Mouse (Mus musculus) neural tube, embryonic 15.5 days (tissue): Measurements from ENCODE around the gene Gast. TPM values are rescaled to one million over a fixed set of nuclear protein-coding genes. Genes with fewer than 3 reads are reported as not detected.
A peak's percentile ranks its signal among the peaks of the same experiment; 100 is the strongest.

ENCODE experiments used
- ATAC-seq: fragments of 200-750 bp; cut with Nextera tagmentation; 2 replicates; pipeline ENCODE4 v1.8.0; 2017; ENCODE audit warnings: mild to moderate bottlenecking, moderate TSS enrichment, moderate library complexity; ENCODE audit not compliant: low FRiP score
- H3K27ac ChIP-seq: fragments of 300-500 bp; sonication (generic); replicated peaks from 2 replicates; pipeline ENCODE4 v1.5.1; 2015; ENCODE audit warnings: mild to moderate bottlenecking, inconsistent platforms
- H3K27me3 ChIP-seq: fragments of 300-500 bp; sonication (generic); replicated peaks from 2 replicates; pipeline ENCODE4 v1.6.1; 2015; ENCODE audit warnings: inconsistent platforms
- H3K36me3 ChIP-seq: fragments of 300-500 bp; sonication (generic); 2 replicates; pipeline ENCODE4 v1.6.1; 2015; ENCODE audit warnings: inconsistent platforms
- H3K4me1 ChIP-seq: fragments of 300-500 bp; sonication (generic); 2 replicates; pipeline ENCODE4 v1.6.1; 2015; ENCODE audit warnings: inconsistent platforms
- H3K4me2 ChIP-seq: fragments of 300-500 bp; sonication (generic); 2 replicates; pipeline ENCODE4 v1.6.1; 2015; ENCODE audit warnings: inconsistent platforms, mild to moderate bottlenecking, moderate library complexity
- H3K4me3 ChIP-seq: fragments of 300-500 bp; sonication (generic); replicated peaks from 2 replicates; pipeline ENCODE4 v1.5.1; 2015; ENCODE audit warnings: mild to moderate bottlenecking, inconsistent platforms
- H3K9ac ChIP-seq: fragments of 300-500 bp; sonication (generic); replicated peaks from 2 replicates; pipeline ENCODE4 v1.6.1; 2015; ENCODE audit warnings: mild to moderate bottlenecking, inconsistent platforms
- H3K9me3 ChIP-seq: fragments of 300-500 bp; sonication (generic); replicated peaks from 2 replicates; pipeline ENCODE4 v1.6.1; 2016; ENCODE audit warnings: inconsistent platforms
- WGBS: fragments of 180-500 bp; shearing (Covaris S2); methylation state at CpG from one replicate; pipeline ENCODE4 v1.1.7; 2015; ENCODE audit warnings: mixed read lengths; 5-methylcytosine and 5-hydroxymethylcytosine counted together
- polyA plus RNA-seq: library from polyadenylated mRNA; unstranded; fragments of >200 nt; fragmentation: Nextera tagmentation; extraction: Ambion mirVana; gene quantifications from 2 replicates; pipeline ENCODE4 v1.2.1, GENCODE M21; 2015

Gene Gast
- polyA plus RNA-seq: 0.75 TPM in 1 of 2 replicates, not detected in the other

DNA sequence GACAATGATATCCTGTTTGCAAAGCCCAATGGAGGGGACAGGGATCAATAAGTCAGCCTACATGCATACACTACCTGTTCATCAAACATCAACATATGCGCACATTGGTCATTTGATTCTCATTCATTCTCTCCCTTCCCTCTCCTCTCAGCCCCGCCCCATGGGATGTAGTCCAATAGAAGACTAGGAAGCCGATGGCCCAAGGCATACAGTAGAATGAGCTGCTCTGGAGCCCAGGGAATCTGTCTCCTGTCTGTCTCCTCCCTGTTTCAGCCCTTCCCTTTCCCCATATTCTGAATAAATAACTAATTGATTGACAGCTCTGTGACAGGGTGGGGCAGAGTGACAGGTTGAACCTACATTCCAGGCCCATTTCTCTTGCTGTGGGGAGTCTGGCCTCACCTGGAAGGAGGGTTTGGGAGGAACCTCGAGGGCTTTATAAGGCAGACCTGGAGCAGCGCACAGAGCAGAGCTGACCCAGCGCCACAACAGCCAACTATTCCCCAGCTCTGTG is at the start of gene Gast:
Gene Gast (plus strand): TSS at position 464 of the 514 bp plus-strand sequence.
- Histone ChIP-seq H3K9me3 (no peaks in the 10 kb centered on the region), H3K36me3 (no peaks in the 10 kb centered on the region), H3K27ac (peak within 1 kb of the TSS; percentile 85), H3K4me1 (peaks cover 48% of the 10 kb centered on the region), H3K4me2 (peak within 1 kb of the TSS; percentile 15; the same call in 1 of the 2 replicates), H3K9ac (no peak within 1 kb of the TSS), H3K4me3 (no peak within 1 kb of the TSS), H3K27me3 (no peaks in the 10 kb centered on the region)
- 71% methylated on average over 6 of the region's 6 CpGs for WGBS
- no peak for ATAC-seq

DNA sequence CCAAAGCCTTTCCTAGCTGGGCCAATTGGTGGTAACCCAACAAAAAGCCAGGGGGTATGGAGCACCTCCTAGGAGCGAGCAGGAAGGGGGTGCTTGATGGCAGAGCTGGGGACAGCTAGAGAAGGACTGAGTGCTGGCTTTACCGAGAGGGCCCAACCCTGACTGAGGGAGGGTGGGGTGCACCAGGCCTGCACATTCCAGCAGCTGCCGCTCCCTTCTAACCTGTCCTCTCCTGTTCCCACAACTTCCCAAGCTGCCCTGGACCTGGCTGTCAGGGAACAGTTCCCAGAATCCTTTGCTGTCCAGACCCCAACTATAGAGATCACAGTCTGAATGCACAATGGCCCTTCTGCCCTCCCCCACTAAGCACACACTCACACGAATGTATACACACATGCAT is 49.2 kb upstream of the Gast start:
- H3K9me3 ChIP-seq: no peaks in the 10 kb centered on the region
- ATAC-seq: no peak
- peaks cover 12% of the 10 kb centered on the region; the same call in 1 of the 2 replicates for H3K4me1 ChIP-seq
- H3K4me3 ChIP-seq: no peak overlapping the region
- H3K4me2 ChIP-seq: no peak overlapping the region
- no peaks in the 10 kb centered on the region for H3K36me3 ChIP-seq
- WGBS: 77% methylated on average over 4 of the region's 4 CpGs
- no peak overlapping the region for H3K27ac ChIP-seq
- no peaks in the 10 kb centered on the region for H3K27me3 ChIP-seq
- no peak overlapping the region for H3K9ac ChIP-seq

- Histone ChIP-seq H3K4me2 (no peak overlapping the region), H3K4me3 (no peak overlapping the region), H3K9ac (no peak overlapping the region), H3K36me3 (no peaks in the 10 kb centered on the region), H3K27me3 (no peaks in the 10 kb centered on the region), H3K9me3 (no peaks in the 10 kb centered on the region), H3K27ac (no peak overlapping the region), H3K4me1 (peaks cover 9% of the 10 kb centered on the region; the same call in 1 of the 2 replicates)
- no peak for ATAC-seq
- WGBS: 47% methylated on average over 10 of the region's 10 CpGs
These were observed 47.2 kb upstream of the Gast start for GRCm38 (mm10) chr11:100287024-100287423.

GRCm38 (mm10) chr11:100288942-100289341 is 45.3 kb upstream of the Gast start:
- no peak for ATAC-seq
- H3K27me3 ChIP-seq: no peaks in the 10 kb centered on the region
- H3K4me2 ChIP-seq: no peak overlapping the region
- no peak overlapping the region for H3K9ac ChIP-seq
- H3K27ac ChIP-seq: no peak overlapping the region
- no peak overlapping the region for H3K4me3 ChIP-seq
- no peaks in the 10 kb centered on the region for H3K9me3 ChIP-seq
- H3K36me3 ChIP-seq: no peaks in the 10 kb centered on the region
- H3K4me1 ChIP-seq: peaks cover 2% of the 10 kb centered on the region; the same call in 1 of the 2 replicates
- WGBS: 84% methylated on average over 6 of the region's 6 CpGs

DNA sequence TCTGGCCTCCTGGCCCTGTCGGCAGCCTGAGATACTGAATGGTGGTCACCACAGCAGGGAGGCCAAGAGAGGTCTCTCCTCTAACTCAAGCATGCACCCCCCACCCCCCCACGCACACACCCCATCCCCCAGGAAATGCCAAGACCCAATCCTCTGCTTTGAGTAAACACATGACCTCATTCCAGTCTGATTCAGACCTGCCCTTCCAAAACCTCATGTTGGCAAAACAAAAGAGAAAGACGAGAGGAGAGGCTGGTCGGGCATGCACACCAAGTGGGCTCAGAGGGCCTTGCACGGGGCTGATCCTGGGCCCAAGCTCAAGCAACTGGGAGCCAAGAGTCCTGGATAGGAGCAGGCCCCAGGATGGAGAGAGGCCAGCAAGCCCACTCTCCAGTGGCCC is 44.0 kb upstream of the Gast start:
- Histone ChIP-seq H3K4me1 (peaks cover 5% of the 10 kb centered on the region), H3K9me3 (no peaks in the 10 kb centered on the region), H3K4me3 (no peak overlapping the region), H3K36me3 (no peaks in the 10 kb centered on the region), H3K4me2 (no peak overlapping the region), H3K27me3 (no peaks in the 10 kb centered on the region), H3K9ac (no peak overlapping the region), H3K27ac (no peak overlapping the region)
- ATAC-seq: no peak
- WGBS: 52% methylated on average over 5 of the region's 5 CpGs

GRCm38 (mm10) chr11:100292884-100293283 is 41.3 kb upstream of the Gast start:
- H3K36me3 ChIP-seq: no peaks in the 10 kb centered on the region
- H3K4me2 ChIP-seq: no peak overlapping the region
- H3K4me3 ChIP-seq: no peak overlapping the region
- H3K27ac ChIP-seq: no peak overlapping the region
- ATAC-seq: no peak
- no peak overlapping the region for H3K9ac ChIP-seq
- no peaks in the 10 kb centered on the region for H3K27me3 ChIP-seq
- no peaks in the 10 kb centered on the region for H3K9me3 ChIP-seq
- peaks cover 5% of the 10 kb centered on the region for H3K4me1 ChIP-seq
- WGBS: 42% methylated on average over 6 of the region's 6 CpGs

- H3K4me1 ChIP-seq: peaks cover 9% of the 10 kb centered on the region
- H3K9me3 ChIP-seq: no peaks in the 10 kb centered on the region
- 10% methylated on average over 10 of the region's 10 CpGs for WGBS
- H3K4me2 ChIP-seq: peak overlapping the region; percentile 40; the same call in 1 of the 2 replicates
- H3K9ac ChIP-seq: no peak overlapping the region
- H3K27me3 ChIP-seq: no peaks in the 10 kb centered on the region
- H3K36me3 ChIP-seq: no peaks in the 10 kb centered on the region
- peak; percentile 43 for ATAC-seq
- no peak overlapping the region for H3K27ac ChIP-seq
- no peak overlapping the region for H3K4me3 ChIP-seq
These were observed 38.9 kb upstream of the Gast start for GRCm38 (mm10) chr11:100295308-100295707.

GRCm38 (mm10) chr11:100297801-100298200 is 36.4 kb upstream of the Gast start:
- Histone ChIP-seq H3K4me1 (peaks cover 9% of the 10 kb centered on the region), H3K9ac (no peak overlapping the region), H3K36me3 (no peaks in the 10 kb centered on the region), H3K9me3 (no peaks in the 10 kb centered on the region), H3K4me2 (peak overlapping the region; percentile 46), H3K27me3 (no peaks in the 10 kb centered on the region), H3K4me3 (peak overlapping the region; percentile 20; the same call in 1 of the 2 replicates), H3K27ac (no peak overlapping the region)
- no peak for ATAC-seq
- 41% methylated on average over 5 of the region's 5 CpGs for WGBS

GRCm38 (mm10) chr11:100298274-100299036 is 35.8 kb upstream of the Gast start:
- WGBS: 27% methylated on average over 18 of the region's 18 CpGs
- Histone ChIP-seq H3K27me3 (no peaks in the 10 kb centered on the region), H3K9me3 (no peaks in the 10 kb centered on the region), H3K9ac (no peak overlapping the region), H3K27ac (no peak overlapping the region), H3K4me1 (peaks cover 9% of the 10 kb centered on the region), H3K36me3 (no peaks in the 10 kb centered on the region), H3K4me2 (peak overlapping the region; percentile 46), H3K4me3 (peak overlapping the region; percentile 20)
- 0 out of 2 replicates have a peak, but pooled peaks have one; percentile 45 for ATAC-seq

- H3K27me3 ChIP-seq: no peaks in the 10 kb centered on the region
- WGBS: 10% methylated on average over 5 of the region's 5 CpGs
- no peak overlapping the region for H3K9ac ChIP-seq
- H3K4me1 ChIP-seq: peaks cover 6% of the 10 kb centered on the region
- no peak overlapping the region for H3K4me3 ChIP-seq
- H3K9me3 ChIP-seq: no peaks in the 10 kb centered on the region
- ATAC-seq: no peak
- no peak overlapping the region for H3K4me2 ChIP-seq
- no peaks in the 10 kb centered on the region for H3K36me3 ChIP-seq
- H3K27ac ChIP-seq: no peak overlapping the region
These were observed 33.9 kb upstream of the Gast start for GRCm38 (mm10) chr11:100300293-100300692.

DNA sequence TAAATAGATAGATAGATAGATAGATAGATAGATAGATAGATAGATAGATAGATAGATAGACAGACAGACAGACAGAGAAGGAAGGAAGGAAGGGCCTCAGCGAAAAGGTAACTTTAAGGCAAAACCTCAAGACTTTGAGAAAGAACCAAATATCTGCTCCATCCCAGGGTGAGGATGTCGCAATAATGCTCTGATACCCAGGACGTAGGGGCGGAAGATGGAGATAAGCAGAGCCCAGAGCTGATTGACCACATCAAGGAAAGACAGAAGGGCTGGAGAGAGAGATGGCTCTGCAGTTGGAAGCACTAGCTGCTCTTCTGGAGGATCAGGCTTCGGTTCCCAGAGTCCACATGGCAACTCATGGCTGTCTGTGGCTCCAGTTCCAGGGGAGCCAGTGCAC is 32.9 kb upstream of the Gast start:
- Histone ChIP-seq H3K27ac (no peak overlapping the region), H3K4me1 (peaks cover 6% of the 10 kb centered on the region), H3K36me3 (no peaks in the 10 kb centered on the region), H3K9ac (no peak overlapping the region), H3K4me2 (no peak overlapping the region), H3K4me3 (no peak overlapping the region), H3K27me3 (no peaks in the 10 kb centered on the region), H3K9me3 (no peaks in the 10 kb centered on the region)
- WGBS: 92% methylated on average over 5 of the region's 5 CpGs
- ATAC-seq: no peak

- 88% methylated on average over 5 of the region's 5 CpGs for WGBS
- Histone ChIP-seq H3K36me3 (no peaks in the 10 kb centered on the region), H3K27me3 (no peaks in the 10 kb centered on the region), H3K4me3 (no peak overlapping the region), H3K4me2 (no peak overlapping the region), H3K27ac (no peak overlapping the region), H3K9ac (no peak overlapping the region), H3K4me1 (peaks cover 7% of the 10 kb centered on the region; the same call in 1 of the 2 replicates), H3K9me3 (no peaks in the 10 kb centered on the region)
- no peak for ATAC-seq
These were observed 26.3 kb upstream of the Gast start for GRCm38 (mm10) chr11:100307900-100308299.
